In genomic region chr4:140674345-140674926, GRCm38 (mm10) we compare ENCODE assay signal across 8 mouse cellular contexts. TPM values are rescaled to one million over a fixed set of nuclear protein-coding genes. Genes with fewer than 3 reads are reported as not detected.
DNase-seq lines count a peak whose midpoint lies in the region; ATAC-seq lines count a peak whose summit lies in the region.

No protein-coding gene starts in this region.

- WGBS in kidney, embryonic 16.5 days = 34% methylated on average over 12 of the region's 13 CpGs
- 34% methylated on average over 12 of the region's 13 CpGs for WGBS in intestine, embryonic 16.5 days
- WGBS in limb, embryonic 11.5 days = 32% methylated on average over 12 of the region's 13 CpGs

- H3K9ac ChIP-seq in kidney, embryonic 16.5 days (replicated peaks; ENCODE audit: low read length) = no peak overlapping the region
- no peak overlapping the region for H3K9ac ChIP-seq in intestine, embryonic 16.5 days (ENCODE audit: low read depth, low read length)
- no peak overlapping the region for H3K9ac ChIP-seq in limb, embryonic 11.5 days (ENCODE audit: low read length)

- peaks cover 4% of the 10 kb centered on the region; the same call in 1 of the 2 replicates for H3K4me1 ChIP-seq in kidney, embryonic 16.5 days (ENCODE audit: insufficient read depth, low read length)
- H3K4me1 ChIP-seq in intestine, embryonic 16.5 days (ENCODE audit: control insufficient read depth, insufficient read depth, low read length) = peaks cover 3% of the 10 kb centered on the region; the same call in 1 of the 2 replicates
- H3K4me1 ChIP-seq in limb, embryonic 11.5 days (ENCODE audit: control insufficient read depth, insufficient read depth, low read length) = no peaks in the 10 kb centered on the region

- H3K27me3 ChIP-seq in kidney, embryonic 16.5 days (ENCODE audit: insufficient read depth, low read length) = no peaks in the 10 kb centered on the region
- no peaks in the 10 kb centered on the region for H3K27me3 ChIP-seq in intestine, embryonic 16.5 days (replicated peaks; ENCODE audit: control insufficient read depth, insufficient read depth, low read length)
- H3K27me3 ChIP-seq in limb, embryonic 11.5 days (ENCODE audit: control insufficient read depth, insufficient read depth, low read length) = no peaks in the 10 kb centered on the region

- no peak overlapping the region for H3K27ac ChIP-seq in kidney, embryonic 16.5 days (ENCODE audit: low read length)
- no peak overlapping the region for H3K27ac ChIP-seq in intestine, embryonic 16.5 days (ENCODE audit: low read length)
- no peak overlapping the region for H3K27ac ChIP-seq in limb, embryonic 11.5 days (replicated peaks; ENCODE audit: low read depth, low read length)

- H3K36me3 ChIP-seq in kidney, embryonic 16.5 days (ENCODE audit: insufficient read depth, low read length) = no peaks in the 10 kb centered on the region
- no peaks in the 10 kb centered on the region for H3K36me3 ChIP-seq in intestine, embryonic 16.5 days (ENCODE audit: control insufficient read depth, insufficient read depth, low read length)
- no peaks in the 10 kb centered on the region for H3K36me3 ChIP-seq in limb, embryonic 11.5 days (ENCODE audit: control insufficient read depth, insufficient read depth, low read length)

- H3K4me3 ChIP-seq in kidney, embryonic 16.5 days (ENCODE audit: low read length) = no peak overlapping the region
- no peak overlapping the region for H3K4me3 ChIP-seq in intestine, embryonic 16.5 days (ENCODE audit: low read length)
- no peak overlapping the region for H3K4me3 ChIP-seq in limb, embryonic 11.5 days (ENCODE audit: low read depth, low read length)

- H3K4me2 ChIP-seq in kidney, embryonic 16.5 days (replicated peaks; ENCODE audit: low read depth, low read length) = no peak overlapping the region
- no peak overlapping the region for H3K4me2 ChIP-seq in intestine, embryonic 16.5 days (ENCODE audit: low read depth, low read length)
- H3K4me2 ChIP-seq in limb, embryonic 11.5 days (ENCODE audit: low read depth, severe bottlenecking) = no peak overlapping the region

- H3K9me3 ChIP-seq in kidney, embryonic 16.5 days (ENCODE audit: low read length) = no peaks in the 10 kb centered on the region
- H3K9me3 ChIP-seq in intestine, embryonic 16.5 days (ENCODE audit: control insufficient read depth, low read length) = no peaks in the 10 kb centered on the region
- H3K9me3 ChIP-seq in limb, embryonic 11.5 days (ENCODE audit: control insufficient read depth, low read length) = no peaks in the 10 kb centered on the region

- DNase-seq in kidney, adult 11 months = peak; percentile 58
- DNase-seq in cerebellum, postnatal 36 days = peak; percentile 80 to 88
- peak; percentile 63 to 73 for DNase-seq in gastrocnemius, adult 8-10 months (ENCODE audit: low spot score in 2 of 2)
- DNase-seq in limb, embryonic 11.5 days (ENCODE audit: low spot score) = peak; percentile 94
- DNase-seq in monocyte, adult 2 months (ENCODE audit: low read depth in 1 of 2, low spot score in 2 of 2) = peak; percentile 37 to 71
- DNase-seq in spleen, postnatal 36 days (ENCODE audit: low spot score in 2 of 2) = peak; percentile 65 to 69

- no peak; the same call in 1 of the 2 replicates for ATAC-seq in kidney, embryonic 16.5 days (ENCODE audit: low FRiP score, low TSS enrichment)
- peak; percentile 69 for ATAC-seq in intestine, embryonic 16.5 days
- no peak for ATAC-seq in limb, embryonic 11.5 days (ENCODE audit: insufficient number of reproducible peaks, low FRiP score, low TSS enrichment, low read depth)

RNA-seq across cellular contexts. Expression of gene Arhgef10l, which starts 8.6 kb away (rescaled TPM):
- 25.4 and 27.7 TPM in 2 replicates for polyA plus RNA-seq in kidney, embryonic 16.5 days (2015; fragmentation: Nextera tagmentation; extraction: Ambion mirVana)
- 10 to 100 TPM; 50.0 to 66.3 (median 54.8) TPM for total RNA-seq in gastrocnemius, adult 8-10 months (2022)
- polyA plus RNA-seq in intestine, embryonic 16.5 days (2015; fragmentation: Nextera tagmentation; extraction: Ambion mirVana) = 12.1 and 14.3 TPM in 2 replicates
- 11.8 and 12.8 TPM in 2 replicates for polyA plus RNA-seq in limb, embryonic 11.5 days (2014; fragmentation: Nextera tagmentation; extraction: Ambion mirVana)

RNA-seq across cellular contexts. Expression of gene Rcc2, which starts 25.9 kb away (rescaled TPM):
- polyA plus RNA-seq in kidney, embryonic 16.5 days (2015; fragmentation: Nextera tagmentation; extraction: Ambion mirVana) = 19.5 and 21.0 TPM in 2 replicates
- 1 to 10 TPM; 6.0 to 7.8 (median 6.4) TPM for total RNA-seq in gastrocnemius, adult 8-10 months (2022)
- polyA plus RNA-seq in intestine, embryonic 16.5 days (2015; fragmentation: Nextera tagmentation; extraction: Ambion mirVana) = 12.6 and 13.7 TPM in 2 replicates
- polyA plus RNA-seq in limb, embryonic 11.5 days (2014; fragmentation: Nextera tagmentation; extraction: Ambion mirVana) = 87.2 and 101 TPM in 2 replicates
